Mouse (Mus musculus) 3134 (cell line): ENCODE data around the gene Rpl31.

Source experiments
- DNase-seq: peaks from one replicate; pipeline ENCODE4 v3.0.0-alpha.2; 2011; ENCODE audit warnings: low spot score; ENCODE audit not compliant: insufficient read length; ENCODE audit errors: extremely low read depth

Rpl31 gene

DNA sequence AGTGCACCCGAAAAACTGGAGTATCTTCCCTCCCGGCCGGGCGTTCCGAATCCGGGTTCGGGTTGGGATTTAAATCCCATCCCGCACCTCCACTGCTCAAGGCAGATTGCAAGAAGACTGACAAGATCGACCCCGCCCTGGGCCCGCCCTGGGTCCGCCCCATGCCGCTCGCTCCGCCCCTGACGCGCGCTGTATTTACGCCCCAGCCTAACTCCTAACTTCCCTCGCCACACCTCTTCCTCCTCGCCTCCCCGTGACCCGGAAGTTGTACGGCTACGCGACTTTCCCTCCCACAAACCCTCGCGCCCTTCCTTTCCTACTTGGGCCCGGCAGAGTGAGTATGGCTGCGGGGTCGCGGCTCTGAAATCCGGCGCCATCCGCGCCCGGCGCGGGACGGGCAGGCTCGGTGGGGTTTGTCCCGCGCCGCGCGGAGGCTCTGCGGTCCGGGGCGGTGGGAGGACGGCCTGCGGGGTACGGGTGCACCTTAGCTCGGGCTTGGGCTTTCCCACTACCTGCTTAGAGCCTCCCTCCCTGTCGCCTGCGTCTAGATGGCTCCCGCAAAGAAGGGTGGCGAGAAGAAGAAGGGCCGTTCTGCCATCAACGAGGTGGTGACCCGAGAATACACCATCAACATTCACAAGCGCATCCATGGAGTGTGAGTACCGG, at the start of gene Rpl31:
Gene Rpl31 (plus strand): TSS at position 242 of the 666 bp plus-strand sequence.
- DNase-seq = peak; percentile 100

DNA sequence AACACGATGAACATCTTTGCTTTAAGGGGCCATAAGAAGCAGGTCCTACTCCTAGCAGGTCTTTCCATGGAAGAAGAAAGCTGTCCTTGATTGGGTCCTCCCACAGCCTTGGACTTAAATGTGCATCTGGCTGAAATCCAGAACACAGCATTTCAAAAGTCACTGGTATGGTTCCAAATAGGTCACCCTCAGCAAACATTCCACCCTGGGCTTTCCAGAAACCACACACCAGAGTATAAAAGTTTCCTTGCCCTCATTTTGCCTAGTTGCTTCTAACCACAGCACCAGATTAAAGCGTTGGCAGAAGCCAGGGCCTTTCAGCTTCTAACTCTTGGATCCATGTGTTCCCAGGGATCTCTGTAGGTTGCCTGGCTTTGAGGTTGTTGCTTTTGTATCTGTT, 49.7 kb upstream of the Rpl31 start:
- DNase-seq = peak; percentile 39

DNA sequence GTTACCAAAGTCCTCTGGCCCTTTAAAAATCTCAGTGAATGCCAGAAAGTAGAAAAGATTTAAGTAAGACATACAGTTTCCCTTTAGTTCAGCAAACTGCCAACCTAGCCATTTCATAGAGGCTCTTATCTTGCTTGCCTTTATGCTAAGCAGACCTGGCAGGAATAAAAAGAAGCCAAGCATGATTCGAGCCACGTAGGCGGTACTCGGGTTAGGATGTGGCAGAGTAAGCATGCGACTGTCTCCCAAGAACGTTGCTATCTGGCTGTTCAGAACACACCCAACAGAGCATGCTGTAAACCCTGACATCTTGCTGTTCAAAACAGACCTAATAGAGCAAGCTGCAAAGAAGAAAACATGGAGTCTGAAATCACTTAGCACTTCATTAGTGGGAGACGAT, 48.8 kb upstream of the Rpl31 start:
- DNase-seq = no peak

DNA sequence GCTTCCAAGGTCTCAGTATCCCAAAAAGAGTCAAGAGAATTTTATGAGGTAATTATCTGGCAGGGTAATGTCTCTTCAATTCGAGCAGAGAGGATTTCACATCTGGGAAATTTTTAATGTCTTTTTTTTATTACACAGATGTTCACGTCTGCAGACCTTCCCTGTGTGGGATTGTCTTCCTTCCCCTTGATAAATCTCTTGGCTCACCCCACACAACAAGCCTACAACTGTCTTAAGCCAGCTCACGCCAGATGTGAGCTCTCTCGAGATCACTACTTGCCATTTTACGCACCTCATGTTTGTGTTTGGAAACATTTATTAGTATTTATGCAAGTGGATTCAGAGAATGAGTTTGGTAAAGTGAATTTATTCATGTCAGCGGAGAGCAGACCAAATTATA, 45.7 kb upstream of the Rpl31 start:
- DNase-seq = no peak

DNA sequence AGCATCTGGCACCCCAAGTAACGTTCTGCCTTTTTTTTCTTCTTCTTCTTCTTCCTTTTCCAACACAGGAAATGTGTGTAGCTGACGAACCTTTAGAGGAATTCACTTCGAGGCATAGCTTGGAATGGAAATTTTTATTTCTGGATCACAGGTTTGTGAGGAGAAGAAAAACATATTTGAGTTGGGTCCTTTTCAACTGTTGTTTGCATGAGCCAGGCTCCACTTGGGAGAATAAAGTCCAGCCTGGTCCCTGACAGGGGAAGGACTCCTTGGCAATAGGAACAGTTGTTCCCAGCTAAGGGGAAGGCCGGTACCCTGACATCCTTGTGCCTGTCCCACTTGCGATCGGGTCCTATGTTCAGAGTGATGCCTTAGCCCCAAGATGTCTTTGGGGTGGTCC, 42.4 kb upstream of the Rpl31 start:
- no peak for DNase-seq

DNA sequence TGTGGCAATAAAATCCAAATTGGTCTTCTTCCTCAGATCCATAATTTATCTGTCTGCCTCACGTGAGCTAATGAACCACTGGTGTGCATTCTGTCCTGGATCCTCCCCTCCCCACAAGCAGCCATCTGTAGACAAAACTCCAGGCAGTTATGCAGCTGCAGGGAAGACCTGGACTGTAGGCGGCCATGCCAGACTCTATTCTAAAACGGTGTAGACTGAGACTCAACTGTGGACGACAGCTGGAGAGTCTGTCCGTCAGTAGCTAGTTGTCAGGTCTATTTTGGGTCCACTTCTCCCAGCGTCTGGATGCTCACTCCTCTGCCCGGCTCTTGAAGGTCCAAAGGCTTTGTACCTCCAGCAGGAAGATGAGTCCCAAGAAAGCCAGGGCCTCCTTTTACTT, 40.1 kb upstream of the Rpl31 start:
- no peak for DNase-seq

DNA sequence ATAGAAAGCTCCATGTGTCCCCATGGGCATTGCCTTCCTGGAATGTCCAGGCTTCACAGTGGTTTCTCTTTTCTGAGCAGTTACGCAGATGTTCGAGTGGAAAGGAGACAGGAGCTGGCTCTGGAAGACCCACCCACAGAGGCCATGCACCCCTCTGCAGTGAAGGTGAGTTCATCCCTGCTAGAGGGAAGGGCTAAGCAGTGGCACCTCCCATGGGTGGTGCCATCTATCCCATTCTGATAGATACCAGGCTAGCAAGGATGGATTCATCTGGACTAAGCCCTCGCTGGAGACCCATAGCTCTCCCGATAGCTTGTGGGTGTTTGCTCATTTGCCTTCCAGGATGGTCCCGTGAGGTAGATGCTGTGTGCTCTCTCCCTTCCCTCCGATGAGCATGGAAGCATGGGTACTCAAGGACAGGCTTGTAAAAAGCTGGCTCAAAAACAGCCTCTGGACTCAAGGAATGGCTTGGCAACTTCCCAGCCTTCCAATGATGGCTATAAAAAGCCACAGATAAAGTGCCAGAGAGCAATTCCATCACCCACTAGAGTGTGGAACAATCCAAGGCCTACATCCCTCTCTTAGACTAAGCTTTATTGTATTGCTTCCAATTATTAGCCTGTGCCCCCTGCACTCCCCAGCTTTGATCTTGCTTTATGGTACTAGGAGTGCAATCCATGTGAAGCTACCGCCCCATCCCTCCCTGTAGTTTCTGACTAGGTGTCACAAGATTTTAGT, 36.6 kb upstream of the Rpl31 start:
- no peak for DNase-seq

DNA sequence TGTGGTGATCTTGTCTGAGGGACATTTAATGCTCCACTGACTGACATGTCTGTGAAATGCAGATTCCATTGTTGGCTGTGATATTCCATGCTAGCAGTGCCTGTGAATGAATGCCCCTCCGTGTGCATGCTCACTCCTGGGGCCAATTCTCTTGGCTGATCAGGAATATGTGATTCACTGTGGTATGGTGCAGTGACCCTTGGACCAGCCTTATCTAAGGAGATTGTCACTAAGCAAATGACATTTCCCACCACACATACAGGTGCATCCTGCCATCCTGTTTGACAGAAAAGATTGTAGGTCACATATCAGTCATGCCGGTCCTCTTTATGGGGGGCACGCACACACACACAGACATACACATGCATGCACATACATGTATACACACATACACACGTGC, 35.2 kb upstream of the Rpl31 start:
- no peak for DNase-seq

DNA sequence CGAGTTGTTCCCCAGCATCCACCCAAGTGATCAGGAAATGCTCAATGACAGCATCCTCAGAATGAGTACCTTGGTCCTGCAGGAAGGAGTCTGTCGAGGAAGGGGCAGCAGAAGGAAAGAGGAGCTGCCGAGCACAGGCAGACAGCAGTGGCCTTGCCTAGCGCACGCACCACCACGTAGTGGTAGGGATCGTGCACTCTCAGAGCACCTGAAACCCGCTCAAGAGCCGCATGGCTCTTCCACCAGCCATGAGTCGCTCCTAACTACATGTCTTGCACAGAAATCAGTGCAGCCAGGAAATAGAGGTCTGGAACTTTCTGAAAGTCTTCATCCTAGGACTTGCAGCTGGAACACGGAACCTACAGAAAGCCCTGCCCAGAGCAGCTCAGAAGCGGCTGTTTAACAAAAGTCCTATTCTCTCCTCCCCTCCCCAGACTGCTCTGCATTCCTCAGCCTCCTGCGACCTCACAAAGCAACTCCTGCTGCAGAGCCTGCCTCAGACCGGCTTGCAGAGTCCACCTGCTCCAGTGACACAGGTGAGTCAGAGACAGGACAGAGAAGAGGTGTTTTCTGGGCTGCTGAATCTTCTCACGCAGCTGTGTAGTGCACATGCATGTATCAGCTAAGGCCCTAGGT, 32.0 kb upstream of the Rpl31 start:
- DNase-seq = no peak

DNA sequence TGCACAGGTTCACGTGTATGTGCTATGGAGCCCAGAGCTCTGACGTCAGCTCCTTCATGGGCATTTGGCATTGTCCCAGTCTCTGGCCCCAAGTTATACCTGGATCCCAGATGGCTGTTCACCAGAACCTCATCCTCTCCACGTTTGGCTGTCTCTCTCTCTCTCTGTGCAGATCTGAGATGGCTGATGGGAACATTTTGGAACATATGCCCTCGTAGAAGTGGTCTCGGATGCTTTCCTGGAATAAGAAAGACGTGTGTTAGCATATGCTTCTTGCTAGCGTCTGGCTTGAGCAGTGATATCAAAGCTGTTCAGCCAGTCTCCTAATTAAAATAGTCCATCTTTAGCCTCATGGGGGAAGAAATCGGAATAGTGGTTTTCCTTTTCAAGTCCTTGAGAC, 30.9 kb upstream of the Rpl31 start:
- no peak for DNase-seq

DNA sequence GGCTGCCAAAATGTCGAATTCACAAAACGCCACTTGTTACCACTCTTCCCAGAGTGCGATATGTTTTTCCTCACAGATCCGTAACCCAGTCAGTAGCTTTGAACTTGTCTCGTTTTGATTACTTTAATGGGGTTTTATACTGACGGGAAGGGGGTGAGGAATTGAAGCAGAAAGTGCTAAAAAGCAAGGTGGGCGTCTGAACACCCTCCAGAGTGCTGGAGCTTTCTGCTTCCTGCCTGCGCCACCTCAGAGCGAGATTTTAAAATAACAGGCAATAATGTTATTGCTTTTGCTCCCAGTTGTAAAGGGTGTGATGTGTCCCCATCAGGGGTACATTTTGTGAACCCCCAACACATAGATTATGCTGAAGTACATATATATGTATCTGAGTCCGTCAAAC, 28.8 kb upstream of the Rpl31 start:
- no peak for DNase-seq

DNA sequence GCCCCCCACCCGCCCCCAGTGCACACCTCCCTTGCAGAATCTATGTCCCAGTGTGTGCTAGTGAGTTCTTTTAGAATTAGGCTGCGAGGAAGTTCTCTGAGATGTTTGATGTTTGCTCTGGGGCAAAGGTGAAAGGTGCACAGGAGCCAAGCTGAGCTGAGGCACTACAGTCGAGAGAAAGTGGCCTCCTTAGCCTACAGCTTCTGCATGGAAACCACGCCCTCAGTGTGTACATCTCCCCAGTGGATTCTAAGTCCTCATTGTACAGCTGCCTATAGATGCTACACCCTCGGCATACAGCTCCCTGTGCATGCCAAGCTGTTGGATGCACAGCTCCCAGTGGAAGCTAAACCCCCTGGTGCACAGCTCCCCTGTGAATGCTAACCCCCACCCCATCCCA, 28.2 kb upstream of the Rpl31 start:
- DNase-seq = no peak

DNA sequence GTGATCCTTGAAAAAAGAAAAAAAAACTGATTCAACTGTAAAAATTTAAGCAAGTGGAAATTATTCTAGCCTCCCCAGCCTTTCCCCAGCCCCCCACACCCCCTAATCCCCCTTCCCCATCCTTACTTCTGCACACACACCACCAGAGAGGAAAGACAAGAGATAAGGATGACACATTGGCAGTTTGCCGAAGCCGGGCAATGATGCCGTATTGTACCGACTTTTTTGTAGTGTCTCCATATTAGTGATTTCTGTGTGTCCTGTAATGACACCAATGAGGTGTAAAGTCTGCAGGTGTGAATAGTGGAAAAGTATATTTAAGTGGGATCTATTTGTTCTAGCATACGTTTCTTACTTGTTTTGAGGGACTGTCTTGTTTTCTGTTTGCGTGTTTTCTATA, 27.5 kb upstream of the Rpl31 start:
- DNase-seq = no peak

DNA sequence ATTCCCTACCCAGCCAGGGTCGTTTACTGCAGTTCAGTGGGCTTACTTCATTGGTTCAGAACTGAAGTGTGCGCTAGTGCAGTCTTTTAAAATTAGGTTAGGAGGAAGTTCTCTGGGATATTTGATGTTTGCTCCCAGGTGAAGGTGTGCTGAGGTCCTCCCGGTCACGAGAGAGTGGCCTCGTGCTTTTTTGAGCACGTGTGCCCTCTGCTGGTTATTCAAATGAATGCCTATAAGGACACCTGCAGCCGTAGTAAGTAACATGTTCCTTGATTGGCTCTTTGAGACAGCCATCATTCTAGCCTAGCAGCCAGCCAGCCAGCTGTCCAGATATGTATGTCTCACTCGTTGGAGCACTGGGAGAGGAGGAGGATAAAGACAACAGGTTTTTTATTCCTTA, 27.0 kb upstream of the Rpl31 start:
- DNase-seq = no peak

DNA sequence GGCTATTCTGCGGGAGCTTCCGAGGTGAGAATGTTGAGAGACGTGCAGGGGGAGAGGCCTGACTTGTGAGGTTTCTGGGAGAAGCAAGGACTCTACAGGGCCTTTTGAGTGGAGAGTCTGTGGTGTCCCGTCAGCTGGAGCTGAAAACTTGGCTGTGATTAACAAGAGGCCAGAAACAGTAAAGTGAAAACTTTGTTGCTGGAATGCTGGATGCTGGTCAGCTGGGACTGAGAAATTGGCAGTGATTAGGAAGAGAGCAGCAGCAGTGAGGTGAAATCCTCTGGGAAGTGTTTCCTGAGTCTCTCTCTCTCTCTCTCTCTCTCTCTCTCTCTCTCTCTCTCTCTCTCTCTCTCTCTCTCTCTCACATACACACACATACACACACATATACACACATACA, 25.8 kb upstream of the Rpl31 start:
- no peak for DNase-seq

DNA sequence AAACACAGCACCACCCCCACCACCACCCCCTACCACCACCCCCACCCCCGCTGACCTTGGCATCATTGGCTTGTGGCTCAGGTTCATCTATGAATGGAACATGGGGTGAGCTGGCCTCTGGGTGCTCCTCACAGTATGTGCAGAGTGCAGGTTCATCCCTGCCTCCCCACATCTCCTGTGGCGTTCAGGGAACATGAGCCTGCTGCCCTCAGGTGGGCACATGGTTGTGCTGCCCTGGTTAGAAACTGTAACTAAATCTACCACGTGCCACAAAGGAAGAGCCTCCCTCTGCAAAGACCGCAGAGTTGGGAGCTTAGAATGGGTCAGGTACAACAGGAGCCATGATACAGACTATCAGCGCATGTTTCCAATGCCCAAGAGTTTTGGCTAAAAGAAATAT, 24.4 kb upstream of the Rpl31 start:
- DNase-seq = no peak

DNA sequence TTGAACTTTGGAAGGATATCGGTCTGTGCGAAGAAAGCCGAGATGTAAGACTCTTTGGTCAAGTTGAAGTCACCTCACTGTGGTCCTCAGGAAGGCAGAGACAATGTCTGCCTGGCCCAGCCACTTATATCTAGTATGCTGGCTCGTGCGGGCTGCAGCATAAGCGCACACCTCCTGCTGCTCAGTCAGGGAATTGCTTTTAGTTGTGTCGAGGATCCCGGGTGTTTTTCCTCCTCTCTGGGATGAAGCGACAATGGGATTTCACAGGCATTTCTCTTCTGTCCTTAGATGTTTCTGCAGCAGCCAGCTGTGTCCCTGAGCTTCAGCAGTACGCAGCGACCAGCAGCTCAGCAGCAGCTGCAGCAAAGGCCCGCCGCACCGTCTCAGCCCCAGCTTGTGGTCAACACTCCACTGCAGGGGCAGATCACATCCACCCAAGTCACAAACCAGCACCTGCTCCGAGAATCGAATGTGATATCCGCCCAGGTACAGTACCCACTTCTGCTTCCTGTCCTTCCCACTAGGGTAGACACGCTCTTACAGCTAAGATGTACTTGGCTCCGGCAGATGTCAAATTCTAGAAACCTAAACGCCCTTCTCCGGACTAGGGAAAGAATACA, 22.6 kb upstream of the Rpl31 start:
- no peak for DNase-seq

DNA sequence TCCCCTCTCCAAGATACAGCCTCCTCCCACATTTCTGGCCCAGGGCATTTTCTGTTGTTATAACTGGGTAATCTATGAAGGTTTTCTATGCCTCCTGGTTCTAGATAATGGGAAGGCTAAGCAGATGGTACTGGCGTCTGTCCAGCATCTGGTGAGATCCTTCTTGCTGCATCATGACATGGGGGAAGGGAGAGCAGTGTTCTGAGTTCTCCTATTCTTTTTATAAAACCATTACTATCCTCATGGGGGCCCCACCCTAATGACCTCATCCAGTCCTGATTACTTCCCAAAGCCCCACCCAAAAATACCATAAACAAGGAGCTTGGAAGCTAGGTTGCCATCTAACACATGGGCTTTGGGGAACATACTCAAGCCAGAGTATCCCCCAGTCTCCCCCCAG, 18.6 kb upstream of the Rpl31 start:
- no peak for DNase-seq

DNA sequence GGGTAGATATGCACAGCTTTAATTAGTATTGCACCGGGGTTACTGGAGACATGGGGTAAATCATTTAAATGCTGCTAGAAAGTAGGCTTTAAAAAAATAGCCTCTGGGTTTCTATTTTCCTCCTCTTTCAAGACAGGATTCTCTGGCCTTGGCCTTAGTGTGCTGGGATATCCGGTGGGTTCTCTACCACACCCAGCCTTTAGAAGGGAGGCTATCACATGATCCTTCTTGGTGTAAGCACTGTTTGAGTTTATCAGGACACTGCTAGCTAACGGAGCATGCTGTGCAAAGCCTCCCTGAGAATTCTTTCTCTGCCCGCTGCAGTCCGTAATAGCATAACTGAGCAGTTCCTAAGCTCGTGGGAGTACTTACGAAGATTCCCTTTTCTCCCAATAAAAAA, 18.2 kb upstream of the Rpl31 start:
- DNase-seq = no peak

DNA sequence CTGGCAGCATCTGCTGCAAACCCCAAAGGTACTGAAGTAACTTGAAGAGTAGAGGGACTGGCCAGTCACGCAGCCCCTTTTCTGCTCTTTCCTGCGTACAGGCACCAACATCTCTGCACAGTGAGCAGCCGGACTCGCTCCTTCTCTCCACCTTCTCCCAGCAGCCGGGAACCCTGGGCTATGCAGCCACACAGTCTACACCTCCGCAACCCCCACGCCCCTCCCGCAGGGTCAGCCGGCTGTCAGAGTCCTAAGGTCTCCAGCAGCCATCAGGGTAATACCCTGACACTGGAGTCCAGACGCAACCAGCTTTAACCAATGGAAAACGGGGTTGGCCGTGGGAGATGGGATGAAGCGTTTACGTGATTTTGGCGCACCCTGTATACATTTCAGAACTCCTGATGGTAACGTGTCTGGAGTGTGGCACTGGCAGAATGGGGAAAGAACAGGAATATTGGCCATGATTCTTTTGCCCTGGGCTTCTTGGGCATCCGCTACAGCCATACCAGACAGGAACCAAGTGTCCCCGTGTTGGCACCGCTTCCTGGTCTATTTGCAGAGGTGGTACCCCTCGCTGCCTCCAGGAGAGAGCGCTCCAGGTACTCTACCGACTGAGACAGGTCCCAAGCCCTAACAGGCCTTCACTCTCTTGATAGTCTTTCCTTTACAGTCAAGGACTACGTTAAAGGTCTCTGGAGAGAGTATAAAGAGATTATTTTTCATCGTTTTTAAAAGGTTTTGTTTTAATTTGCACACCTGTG, 5.7 kb upstream of the Rpl31 start:
- DNase-seq = no peak

DNA sequence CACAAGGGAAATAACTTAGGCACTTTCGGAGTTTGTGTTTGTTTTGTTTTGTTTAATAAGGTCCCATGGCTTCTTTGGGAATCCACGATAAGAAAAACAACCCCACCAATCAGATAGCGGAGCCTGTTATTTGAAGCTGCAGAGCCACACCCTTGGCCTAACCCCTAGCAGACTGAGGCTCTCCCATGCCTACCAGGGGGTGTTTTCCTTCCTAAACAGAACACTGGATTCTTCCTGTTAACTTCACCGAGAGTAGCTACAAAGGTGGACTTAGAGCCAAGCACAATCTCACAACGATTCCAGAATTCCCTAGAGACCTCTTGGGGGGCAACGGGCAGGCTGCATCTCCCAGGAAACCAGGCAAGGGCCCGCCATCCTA, 5.1 kb upstream of the Rpl31 start:
- no peak for DNase-seq
